Mouse (Mus musculus) adrenal gland, postnatal 4 days (tissue): ENCODE data around the gene Sgtb. TPM values are rescaled to one million over a fixed set of nuclear protein-coding genes. Genes with fewer than 3 reads are reported as not detected.

ENCODE experiments used
- DNase-seq, 2 experiments: peaks; one replicate each; pipeline ENCODE4 v3.0.0; 2021 to 2022; ENCODE audit warnings: low spot score in 2 of 2, mixed read lengths in 2 of 2
- total RNA-seq, 2 experiments: library from RNA; stranded (reverse); gene quantifications; 2 replicates each; pipeline ENCODE4 v1.2.3; 2021

Sgtb gene
- total RNA-seq, 2 experiments from 2014 or later = 5.7 to 6.4 TPM

DNA sequence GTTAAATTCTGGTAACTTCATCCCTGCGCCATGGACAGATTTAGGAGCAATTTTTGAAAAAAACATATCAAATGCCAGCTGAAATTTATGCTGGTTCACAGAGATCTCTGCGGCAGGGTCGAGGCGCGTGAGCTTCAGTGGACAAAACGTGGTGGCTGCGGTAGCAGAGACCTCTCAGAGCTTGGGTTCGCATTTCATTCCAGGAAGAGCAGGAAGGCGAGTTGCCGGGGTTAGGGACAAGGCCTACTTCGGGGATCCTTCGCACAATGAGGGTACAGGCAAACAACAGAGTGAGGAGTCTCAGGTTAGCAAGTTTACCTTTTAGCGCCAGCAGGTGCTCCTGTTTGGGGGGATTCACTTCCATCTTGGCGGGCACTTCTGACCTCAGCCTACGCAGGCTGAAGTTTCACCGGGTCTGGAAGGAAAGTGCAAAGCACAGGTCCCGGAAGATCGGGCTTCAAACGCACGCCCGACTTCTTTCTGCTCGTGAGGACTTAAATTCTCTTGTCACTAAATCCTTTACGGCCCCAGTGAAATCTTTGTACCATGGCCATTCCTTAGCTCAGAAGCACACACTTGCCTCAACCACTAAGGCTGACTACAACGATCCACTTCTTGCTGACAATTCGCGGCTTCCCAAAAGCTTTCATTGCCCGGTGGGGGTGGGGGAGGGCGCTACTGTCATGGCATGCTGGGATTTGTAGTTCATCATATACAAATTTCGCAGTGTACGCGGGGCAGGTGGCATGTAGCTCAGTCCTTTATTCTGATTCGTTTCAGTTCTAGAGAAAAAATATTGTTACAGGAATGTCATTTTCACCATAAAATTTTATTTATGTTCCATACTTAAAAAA, 68.5 kb downstream of the Sgtb start, which contains the start of gene Trappc13:
Gene Trappc13 (minus strand): TSS at position 674 of the 854 bp plus-strand sequence.
- peak; percentile 28 to 75 for DNase-seq

DNA sequence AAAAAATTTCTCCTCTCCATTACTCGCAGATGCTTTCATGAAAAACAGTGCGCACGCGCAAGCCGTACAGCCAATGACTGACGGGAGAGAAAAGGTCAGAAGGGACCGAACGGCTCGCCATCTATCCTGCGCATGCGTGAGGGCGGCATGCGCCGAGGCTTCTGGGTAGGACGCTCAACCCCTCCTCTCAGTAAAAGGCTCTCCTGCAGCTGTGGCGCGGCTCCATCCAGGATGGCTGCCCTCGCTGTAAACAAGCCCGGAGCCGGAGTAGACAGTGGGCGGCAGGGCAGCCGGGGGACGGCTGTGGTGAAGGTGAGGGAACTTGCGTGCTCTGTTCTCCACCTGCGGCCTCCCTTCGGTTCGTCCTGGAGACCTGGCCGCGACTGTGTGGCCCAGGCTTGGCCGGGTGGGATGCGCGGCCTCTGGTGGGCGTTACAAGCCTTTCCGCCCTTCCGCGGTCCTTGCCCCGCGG, 69.1 kb downstream of the Sgtb start, which contains the start of gene Trim23:
Gene Trim23 (plus strand): TSS at position 148 of the 472 bp plus-strand sequence.
- DNase-seq = peak; percentile 84 to 95

DNA sequence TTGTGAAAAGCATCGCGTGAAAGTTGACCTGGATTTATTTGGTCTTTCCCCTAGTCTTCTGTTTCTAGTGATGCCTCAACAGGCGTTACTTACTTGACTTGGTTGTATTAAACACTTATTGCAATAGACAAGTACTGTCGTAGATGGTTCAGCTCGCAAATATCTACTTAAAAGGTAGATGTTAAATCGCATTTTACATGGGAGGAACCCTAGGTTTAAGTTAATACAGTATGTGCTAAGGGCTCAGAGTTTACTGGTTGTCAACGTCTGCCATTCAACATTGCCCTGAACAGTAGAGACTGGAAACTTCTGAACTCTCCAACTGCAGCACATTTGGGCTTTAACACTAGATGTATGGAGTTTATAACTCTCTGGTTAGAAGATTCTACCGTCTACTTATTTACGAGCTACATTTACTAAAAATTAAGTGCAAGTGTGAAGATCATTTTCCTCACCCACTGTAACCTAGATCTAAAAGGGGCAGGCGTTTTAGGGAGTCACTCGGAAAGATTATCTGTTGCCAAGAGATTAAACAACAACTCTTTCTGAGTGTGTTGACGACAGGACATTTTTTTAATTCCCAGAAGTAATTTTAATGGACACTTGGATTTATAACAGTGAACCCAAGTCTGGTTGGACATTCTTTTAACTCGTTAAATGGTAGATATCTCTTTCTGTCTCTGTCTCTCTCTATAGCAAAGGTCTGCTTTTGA, 69.8 kb downstream of the Sgtb start:
- no peak for DNase-seq

DNA sequence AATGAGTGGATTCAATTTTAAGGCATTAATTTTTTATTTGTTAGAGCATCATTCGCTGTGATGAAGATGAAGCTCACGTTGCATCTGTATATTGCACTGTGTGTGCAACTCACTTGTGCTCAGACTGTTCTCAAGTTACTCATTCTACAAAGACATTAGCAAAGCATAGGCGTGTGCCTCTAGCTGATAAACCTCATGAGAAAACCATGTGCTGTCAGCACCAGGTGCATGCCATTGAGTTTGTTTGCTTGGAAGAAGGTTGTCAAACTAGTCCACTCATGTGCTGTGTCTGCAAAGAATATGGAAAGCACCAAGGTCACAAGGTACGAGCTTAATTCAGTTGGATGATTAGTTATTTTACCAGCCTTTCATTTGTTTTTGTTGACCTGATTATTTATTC, 77.8 kb downstream of the Sgtb start:
- DNase-seq = no peak

Other genes starting within 250 kb of the Sgtb start
- 100 to 1,000 TPM; 114 to 128 TPM for gene Erbin, start 189.2 kb upstream of the Sgtb start, total RNA-seq
- 10 to 100 TPM; 25.2 to 27.5 TPM for gene Nln, start 127 bp upstream of the Sgtb start, total RNA-seq
- gene Trappc13, start 68.7 kb downstream of the Sgtb start, total RNA-seq = 10 to 100 TPM; 48.1 to 49.4 TPM
- gene Trim23, start 69.1 kb downstream of the Sgtb start, total RNA-seq = 10 to 100 TPM; 25.4 to 28.6 TPM
- 10 to 100 TPM; 10.8 to 11.0 TPM for gene Cenpk, start 118.9 kb downstream of the Sgtb start, total RNA-seq
- gene Ppwd1, start 119.1 kb downstream of the Sgtb start, total RNA-seq = 10 to 100 TPM; 21.5 to 21.6 TPM
- gene Adamts6, start 178.1 kb downstream of the Sgtb start, total RNA-seq = 1 to 10 TPM; 5.6 to 8.1 TPM